Mouse (Mus musculus) left cerebral cortex, adult 2 months (tissue): ENCODE data around the gene Nsmce3. TPM values are rescaled to one million over a fixed set of nuclear protein-coding genes. Genes with fewer than 3 reads are reported as not detected.

ENCODE experiments used
- DNase-seq, 2 experiments: peaks; one replicate each; pipeline ENCODE4 v3.0.0; 2021 to 2022; ENCODE audit warnings: low spot score in 2 of 2, mixed read lengths in 1 of 2; ENCODE audit errors: extremely low spot score in 1 of 2
- H3K27ac ChIP-seq: fragments of 200-600 bp; 2 replicates; pipeline ENCODE4 v1.8.1; 2022
- H3K4me3 ChIP-seq: fragments of 200-600 bp; 2 replicates; pipeline ENCODE4 v1.8.1; 2022
- CTCF ChIP-seq: fragments of 200-600 bp; IDR thresholded peaks from 2 replicates; pipeline ENCODE4 v1.8.1; 2022; ENCODE audit warnings: antibody characterized with exemption, mild to moderate bottlenecking, moderate library complexity
- intact Hi-C: fragments of 180-260 bp; cut with DNase I; formaldehyde crosslinking; loops from one replicate; pipeline ENCODE4 v1.15.1; 2025
- long read RNA-seq, 2 experiments: library from polyadenylated mRNA; stranded (forward); transcript quantifications; one replicate each; pipeline ENCODE4 v2.0.0; 2021; ENCODE audit warnings: borderline mapping rate in 2 of 2
- total RNA-seq, 2 experiments: library from RNA; stranded (reverse); gene quantifications; 2 replicates each; pipeline ENCODE4 v1.2.3; 2021

Gene Nsmce3
- total RNA-seq = 10 to 100 TPM; 12.2 to 13.1 TPM
- long read RNA-seq, experiment 1, full-length matches to known transcripts = 30 of 30 reads
- long read RNA-seq, experiment 1, partial matches to known transcripts = 0 of 30 reads
- long read RNA-seq, experiment 1, other reads (novel, unspliced or antisense) = 0 of 30 reads
- long read RNA-seq, experiment 2, full-length matches to known transcripts = 25 of 25 reads
- long read RNA-seq, experiment 2, partial matches to known transcripts = 0 of 25 reads
- long read RNA-seq, experiment 2, other reads (novel, unspliced or antisense) = 0 of 25 reads

GRCm38 (mm10) chr7:64872743-64873241 is at the start of gene Nsmce3:
Gene Nsmce3, minus strand, starts transcription at chr7:64872997.
- Histone ChIP-seq H3K4me3 (peak within 1 kb of the TSS; percentile 83), H3K27ac (peak within 1 kb of the TSS; percentile 96)
- DNase-seq = peak; percentile 98
- TF ChIP-seq CTCF = peak; percentile 27
- intact Hi-C loops = loop anchor here (2.0 to 5.0 kb wide), 2 partner anchors 32 to 95 kb away; no protein-coding TSS in a partner anchor

DNA sequence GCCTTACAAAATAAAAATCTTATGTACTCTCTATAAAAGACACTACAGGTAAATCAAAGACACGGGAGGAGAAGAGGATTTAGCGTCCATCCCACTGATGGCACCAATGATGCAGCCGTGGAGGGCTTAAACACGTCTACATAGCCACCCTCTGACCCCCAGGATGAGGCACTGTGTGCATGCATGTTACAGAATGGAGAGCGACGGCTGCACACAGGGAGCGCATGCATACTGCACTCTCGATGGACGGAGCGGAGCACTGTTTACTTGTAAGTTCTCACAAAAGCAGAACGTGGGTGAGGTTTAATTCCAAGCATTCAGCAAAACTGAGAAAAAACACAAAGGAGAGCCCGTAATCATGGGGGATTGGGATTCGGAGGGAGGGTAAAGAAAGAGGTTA is 48.4 kb upstream of the Nsmce3 start:
- intact Hi-C loops = no loop called here
- no peak for TF ChIP-seq CTCF
- H3K4me3 ChIP-seq = no peak overlapping the region
- no peak for DNase-seq
- no peak overlapping the region for H3K27ac ChIP-seq

DNA sequence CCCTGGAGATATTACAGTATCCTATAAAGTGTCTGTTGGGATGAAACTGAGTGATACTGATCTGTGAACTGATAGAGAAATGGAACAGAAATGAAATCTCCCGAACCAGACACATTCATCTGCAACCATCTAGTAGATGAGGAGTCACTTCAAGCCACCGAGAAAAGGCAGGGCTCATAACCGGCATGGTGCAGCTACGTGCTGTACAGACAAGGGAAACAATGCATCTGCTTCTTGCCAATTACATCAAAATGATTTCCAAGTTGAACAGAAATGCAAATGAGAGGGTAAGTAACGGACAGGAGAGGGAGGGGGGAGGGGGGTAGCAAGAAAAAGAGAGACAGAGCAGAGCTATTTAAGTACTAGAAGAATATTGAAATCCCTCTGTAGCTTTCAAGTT is 47.9 kb upstream of the Nsmce3 start:
- Histone ChIP-seq H3K27ac (no peak overlapping the region), H3K4me3 (no peak overlapping the region)
- TF ChIP-seq CTCF = no peak
- intact Hi-C loops = no loop called here
- DNase-seq = no peak

DNA sequence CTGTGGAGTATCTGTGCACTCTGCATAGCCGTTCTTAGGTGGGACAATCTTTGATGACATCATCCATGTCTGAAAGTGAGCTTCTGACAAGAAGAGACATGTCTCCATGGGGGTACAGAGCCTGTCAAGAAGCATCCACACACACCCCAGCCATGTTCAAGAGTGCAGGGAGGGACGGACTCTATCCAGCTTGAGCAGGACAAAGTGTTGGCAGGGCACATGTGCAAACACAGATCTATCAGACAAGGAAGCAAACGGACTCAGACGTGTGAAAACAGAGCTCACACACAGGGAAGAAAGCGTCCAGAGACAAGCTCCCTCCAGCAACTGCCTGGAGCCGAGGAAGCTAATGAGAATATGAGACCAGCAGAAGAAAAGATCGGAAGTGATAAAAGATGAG is 43.9 kb upstream of the Nsmce3 start:
- intact Hi-C loops = no loop called here
- Histone ChIP-seq H3K4me3 (no peak overlapping the region), H3K27ac (no peak overlapping the region)
- DNase-seq = no peak
- TF ChIP-seq CTCF = no peak

DNA sequence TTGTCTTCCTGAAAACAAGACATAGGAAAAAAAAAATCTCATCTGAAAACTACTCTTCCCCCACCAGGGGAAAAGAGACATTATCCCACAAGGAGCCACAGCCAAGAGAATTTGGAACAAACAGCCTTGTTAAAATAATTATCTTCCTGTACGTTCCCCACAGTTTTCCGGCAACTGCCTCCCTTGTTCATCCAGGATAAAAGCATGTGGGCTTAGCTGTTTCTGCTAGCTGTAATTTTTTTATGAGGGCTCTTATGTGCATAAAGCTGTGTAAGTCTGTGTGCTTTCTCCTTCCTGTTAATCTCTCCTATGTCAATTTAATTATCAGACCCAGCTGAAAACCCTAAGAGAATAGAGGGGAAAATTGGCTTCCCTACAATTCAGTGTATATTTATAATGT is 42.3 kb upstream of the Nsmce3 start:
- Histone ChIP-seq H3K4me3 (no peak overlapping the region), H3K27ac (peak overlapping the region; percentile 2; the same call in 1 of the 2 replicates)
- no peak for DNase-seq
- intact Hi-C loops = no loop called here
- no peak; the same call in 1 of the 2 replicates for TF ChIP-seq CTCF

- DNase-seq = no peak
- intact Hi-C loops = no loop called here
- no peak for TF ChIP-seq CTCF
- Histone ChIP-seq H3K27ac (peak overlapping the region; percentile 61), H3K4me3 (no peak overlapping the region)
These were observed 39.1 kb upstream of the Nsmce3 start for GRCm38 (mm10) chr7:64911945-64912344.

DNA sequence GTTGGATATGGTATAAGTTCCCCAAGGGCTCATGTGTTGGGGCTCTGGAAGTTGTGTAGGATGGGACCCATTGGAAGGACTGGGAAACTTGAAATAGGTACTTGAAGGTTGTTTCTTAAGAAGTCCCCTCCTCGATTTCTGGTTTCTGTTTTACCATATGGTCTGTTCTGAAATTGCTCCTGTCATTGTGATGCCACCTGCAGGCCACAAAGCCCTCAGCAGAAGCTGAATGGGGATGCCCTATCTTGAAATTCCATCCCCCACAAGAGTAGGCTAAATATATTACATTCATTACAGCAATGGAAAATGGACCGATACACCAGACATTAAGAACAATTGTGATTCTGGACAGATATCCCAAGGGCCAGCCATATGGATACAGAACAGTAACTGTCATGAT is 37.4 kb upstream of the Nsmce3 start:
- DNase-seq = no peak
- H3K27ac ChIP-seq = no peak overlapping the region
- intact Hi-C loops = no loop called here
- no peak; the same call in 1 of the 2 replicates for TF ChIP-seq CTCF
- no peak overlapping the region for H3K4me3 ChIP-seq

- no peak overlapping the region for H3K27ac ChIP-seq
- TF ChIP-seq CTCF = no peak
- intact Hi-C loops = no loop called here
- no peak overlapping the region for H3K4me3 ChIP-seq
- no peak for DNase-seq
These were observed 34.2 kb upstream of the Nsmce3 start for GRCm38 (mm10) chr7:64906955-64907354.

GRCm38 (mm10) chr7:64905506-64905905 is 32.7 kb upstream of the Nsmce3 start:
- intact Hi-C loops = no loop called here

DNA sequence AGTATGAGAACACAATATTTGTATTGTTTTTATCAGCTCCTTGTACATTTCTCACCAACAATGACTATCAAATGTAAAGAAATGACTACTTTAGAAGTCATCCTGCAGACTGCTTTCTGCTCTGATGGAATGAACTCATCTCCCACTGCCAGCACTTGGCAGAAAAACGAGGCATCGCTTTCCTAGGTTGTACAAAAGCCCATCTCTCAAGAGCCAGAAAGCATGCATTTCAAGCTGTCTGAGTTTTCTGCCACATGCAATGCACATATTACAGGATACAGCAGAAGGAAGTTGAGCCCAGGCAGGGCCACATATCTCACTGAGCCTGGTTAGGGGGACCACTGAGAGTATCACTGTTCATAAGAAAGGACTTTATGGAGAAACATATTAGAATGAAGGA is 27.5 kb upstream of the Nsmce3 start:
- no peak for TF ChIP-seq CTCF
- Histone ChIP-seq H3K27ac (no peak overlapping the region), H3K4me3 (no peak overlapping the region)
- intact Hi-C loops = no loop called here
- DNase-seq = no peak

More at GRCm38 (mm10) chr7:64905506-64905905, 32.7 kb upstream of the Nsmce3 start:
- Histone ChIP-seq H3K4me3 (no peak overlapping the region), H3K27ac (no peak overlapping the region)
- no peak for TF ChIP-seq CTCF
- DNase-seq = no peak

GRCm38 (mm10) chr7:64896587-64896986 is 23.8 kb upstream of the Nsmce3 start:
- DNase-seq = no peak
- TF ChIP-seq CTCF = no peak
- Histone ChIP-seq H3K27ac (no peak overlapping the region), H3K4me3 (no peak overlapping the region)
- intact Hi-C loops = no loop called here

- H3K4me3 ChIP-seq = no peak overlapping the region
- H3K27ac ChIP-seq = no peak overlapping the region
- intact Hi-C loops = no loop called here
- DNase-seq = no peak
- TF ChIP-seq CTCF = no peak
These were observed 22.9 kb upstream of the Nsmce3 start for GRCm38 (mm10) chr7:64895685-64896101.

GRCm38 (mm10) chr7:64891139-64891538 is 18.3 kb upstream of the Nsmce3 start:
- intact Hi-C loops = no loop called here

More at GRCm38 (mm10) chr7:64891139-64891538, 18.3 kb upstream of the Nsmce3 start:
- Histone ChIP-seq H3K4me3 (no peak overlapping the region), H3K27ac (no peak overlapping the region)
- no peak for DNase-seq
- no peak for TF ChIP-seq CTCF
